Mouse (Mus musculus) yolk sac, embryonic 10.5 days (tissue): ENCODE data around the gene Tspan18.
A peak's percentile ranks its signal among the peaks of the same experiment; 100 is the strongest.

ENCODE experiments used
- DNase-seq: peaks from one replicate; pipeline ENCODE4 v3.0.0-alpha.2; 2017; ENCODE audit warnings: low spot score

Tspan18 gene

GRCm38 (mm10) chr2:93180077-93180844, 154.0 kb downstream of the Tspan18 start:
- no peak for DNase-seq

GRCm38 (mm10) chr2:93179603-93180002, 154.7 kb downstream of the Tspan18 start:
- no peak for DNase-seq

- no peak for DNase-seq
Measured at GRCm38 (mm10) chr2:93178313-93178677, 156.0 kb downstream of the Tspan18 start.

- DNase-seq, result no peak
Measured at GRCm38 (mm10) chr2:93177668-93178312, 156.5 kb downstream of the Tspan18 start.

- peak; percentile 38 for DNase-seq
Measured at GRCm38 (mm10) chr2:93176871-93177667, 157.2 kb downstream of the Tspan18 start.

- no peak for DNase-seq
Measured at GRCm38 (mm10) chr2:93176193-93176798, 158.0 kb downstream of the Tspan18 start.

- no peak for DNase-seq
Measured at GRCm38 (mm10) chr2:93175721-93176120, 158.6 kb downstream of the Tspan18 start.

GRCm38 (mm10) chr2:93175278-93175677, 159.0 kb downstream of the Tspan18 start:
- no peak for DNase-seq

- DNase-seq, result no peak
Measured at GRCm38 (mm10) chr2:93174159-93174558, 160.1 kb downstream of the Tspan18 start.

- DNase-seq, result no peak
Measured at GRCm38 (mm10) chr2:93172460-93172859, 161.8 kb downstream of the Tspan18 start.

- no peak for DNase-seq
Measured at GRCm38 (mm10) chr2:93171929-93172328, 162.4 kb downstream of the Tspan18 start.

GRCm38 (mm10) chr2:93170845-93171200, 163.5 kb downstream of the Tspan18 start:
- DNase-seq, result no peak

GRCm38 (mm10) chr2:93170156-93170844, 164.0 kb downstream of the Tspan18 start:
- DNase-seq, result no peak

- no peak for DNase-seq
Measured at GRCm38 (mm10) chr2:93166734-93167406, 167.4 kb downstream of the Tspan18 start.

GRCm38 (mm10) chr2:93166295-93166694, 168.0 kb downstream of the Tspan18 start:
- no peak for DNase-seq

GRCm38 (mm10) chr2:93163750-93164335, 170.5 kb downstream of the Tspan18 start:
- DNase-seq, result no peak

GRCm38 (mm10) chr2:93163317-93163716, 171.0 kb downstream of the Tspan18 start:
- DNase-seq, result no peak

GRCm38 (mm10) chr2:93162791-93163190, 171.5 kb downstream of the Tspan18 start:
- DNase-seq, result no peak

GRCm38 (mm10) chr2:93161914-93162664, 172.2 kb downstream of the Tspan18 start:
- DNase-seq, result no peak

GRCm38 (mm10) chr2:93160467-93161035, 173.8 kb downstream of the Tspan18 start:
- DNase-seq, result no peak
